Comparison of ENCODE assay signal across 8 mouse cellular contexts in genomic region chr10:64089680-64090460, GRCm38 (mm10). TPM values are rescaled to one million over a fixed set of nuclear protein-coding genes. Genes with fewer than 3 reads are reported as not detected.
DNase-seq lines count a peak whose midpoint lies in the region; ATAC-seq lines count a peak whose summit lies in the region.

Gene Lrrtm3, minus strand, starts transcription at chr10:64090277.

- peaks cover 22% of the 10 kb centered on the region for H3K27me3 ChIP-seq in midbrain, embryonic 12.5 days
- H3K27me3 ChIP-seq in stomach, embryonic 16.5 days (ENCODE audit: control insufficient read depth, insufficient read depth, low read length), result peaks cover 8% of the 10 kb centered on the region; the same call in 1 of the 2 replicates

- peak; percentile 58 for DNase-seq in adrenal gland, adult 2 months
- peak; percentile 25 for DNase-seq in gastrocnemius, postnatal 14 days
- peak; percentile 9 for DNase-seq in kidney, adult 11 months
- DNase-seq in left cerebral cortex, postnatal 25 days (ENCODE audit: low spot score in 2 of 2), result peak; percentile 87 to 95
- DNase-seq in spleen, adult 12 weeks (ENCODE audit: low spot score), result no peak

- no peak within 1 kb of the TSS for H3K27ac ChIP-seq in midbrain, embryonic 12.5 days (replicated peaks)
- H3K27ac ChIP-seq in stomach, embryonic 16.5 days (ENCODE audit: low read length), result no peak within 1 kb of the TSS

- ATAC-seq in common myeloid progenitor, adult 5-6 weeks (replicated peaks; ENCODE audit: low read depth, poor library complexity, severe bottlenecking), result peak; percentile 83
- ATAC-seq in midbrain, embryonic 12.5 days (ENCODE audit: low FRiP score, low read depth), result peak; percentile 90
- ATAC-seq in stomach, embryonic 16.5 days (ENCODE audit: insufficient read depth, low FRiP score), result peak; percentile 87

- peak within 1 kb of the TSS; percentile 76 for H3K4me2 ChIP-seq in midbrain, embryonic 12.5 days (replicated peaks)
- peak within 1 kb of the TSS; percentile 60 for H3K4me2 ChIP-seq in stomach, embryonic 16.5 days (ENCODE audit: low read depth, low read length)

- peak within 1 kb of the TSS; percentile 47 for H3K4me3 ChIP-seq in midbrain, embryonic 12.5 days
- peak within 1 kb of the TSS; percentile 44 for H3K4me3 ChIP-seq in stomach, embryonic 16.5 days (replicated peaks; ENCODE audit: low read length)

- under 1% methylated on average over 22 of the region's 22 CpGs for WGBS in midbrain, embryonic 12.5 days
- 2% methylated on average over 22 of the region's 22 CpGs for WGBS in stomach, embryonic 16.5 days

- no peaks in the 10 kb centered on the region for H3K36me3 ChIP-seq in midbrain, embryonic 12.5 days
- H3K36me3 ChIP-seq in stomach, embryonic 16.5 days (ENCODE audit: control insufficient read depth, insufficient read depth, low read length), result no peaks in the 10 kb centered on the region

- H3K9ac ChIP-seq in midbrain, embryonic 12.5 days (replicated peaks), result peak within 1 kb of the TSS; percentile 34; the same call in 1 of the 2 replicates
- peak within 1 kb of the TSS; percentile 47 for H3K9ac ChIP-seq in stomach, embryonic 16.5 days (ENCODE audit: low read length)

- intact Hi-C loops in gastrocnemius, postnatal 14 days (cut with DNase I; ENCODE audit: low total_unique reads), result loop anchor here (10.0 kb wide), 1 partner anchor 185 kb away; no protein-coding TSS in a partner anchor
- intact Hi-C loops in left cerebral cortex, postnatal 25 days (cut with DNase I), result loop anchor here (5.0 to 10.0 kb wide), 7 partner anchors 127 to 1677 kb away; partner anchors contain the start of gene Gm7075

- no peaks in the 10 kb centered on the region for H3K9me3 ChIP-seq in midbrain, embryonic 12.5 days
- H3K9me3 ChIP-seq in stomach, embryonic 16.5 days (replicated peaks; ENCODE audit: control insufficient read depth, low read length), result no peaks in the 10 kb centered on the region

- peaks cover 35% of the 10 kb centered on the region for H3K4me1 ChIP-seq in midbrain, embryonic 12.5 days
- H3K4me1 ChIP-seq in stomach, embryonic 16.5 days (ENCODE audit: control insufficient read depth, insufficient read depth, low read length), result peaks cover 2% of the 10 kb centered on the region; the same call in 1 of the 2 replicates

RNA-seq across cellular contexts. Expression of gene Lrrtm3, which starts in this region (rescaled TPM):
- 1 to 10 TPM in 1 of 2 experiments, under 1 TPM in 1; 0.89 to 1.1 TPM for total RNA-seq in adrenal gland, adult 2 months (2021)
- polyA plus RNA-seq in adrenal gland, adult 2 months (2012; rRNA removed), result 0.17 and 0.20 TPM in 2 replicates
- not detected in 2 replicates for total RNA-seq in common myeloid progenitor, adult 5-6 weeks (2017)
- under 1 TPM in 1 of 2 experiments, not detected in 1; 0.51 TPM for total RNA-seq in gastrocnemius, postnatal 14 days (2021)
- total RNA-seq in left cerebral cortex, postnatal 25 days (2021), result 10 to 100 TPM; 75.3 to 82.2 TPM
- polyA plus RNA-seq in midbrain, embryonic 12.5 days (2016; fragmentation: Nextera tagmentation; extraction: Ambion mirVana), result 3.4 and 5.7 TPM in 2 replicates
- polyA plus RNA-seq in stomach, embryonic 16.5 days (2015; fragmentation: Nextera tagmentation; extraction: Ambion mirVana), result 4.0 and 4.9 TPM in 2 replicates

Comparison
In these comparisons a context has a peak if more than half of its experiments do, and no peak if none do; other contexts are left out.
1. RNA of gene Lrrtm3 (total RNA-seq): 75.3 to 82.2 TPM in left cerebral cortex, postnatal 25 days; 0.89 to 1.1 TPM in adrenal gland, adult 2 months, 0.51 TPM in gastrocnemius, postnatal 14 days and not detected in common myeloid progenitor, adult 5-6 weeks; every median in the first group is over 10 times any median in the second.
2. Peak in ATAC-seq in common myeloid progenitor, adult 5-6 weeks; RNA of the gene not detected or under 1 TPM.
3. Peak in DNase-seq in gastrocnemius, postnatal 14 days; RNA of the gene not detected or under 1 TPM.
4. Peak in every context shown above with its lines, with median percentiles within 50 percentile points of each other: ATAC-seq.